Mouse (Mus musculus): ENCODE results near the gene AC131692.1.

Gene AC131692.1

GRCm38 (mm10) chr19:6094119-6094518 is at the start of gene AC131692.1:
AC131692.1 (plus strand) TSS chr19:6094419.
- no peak for DNase-seq (ENCODE audit: low spot score in 2 of 2)

DNA sequence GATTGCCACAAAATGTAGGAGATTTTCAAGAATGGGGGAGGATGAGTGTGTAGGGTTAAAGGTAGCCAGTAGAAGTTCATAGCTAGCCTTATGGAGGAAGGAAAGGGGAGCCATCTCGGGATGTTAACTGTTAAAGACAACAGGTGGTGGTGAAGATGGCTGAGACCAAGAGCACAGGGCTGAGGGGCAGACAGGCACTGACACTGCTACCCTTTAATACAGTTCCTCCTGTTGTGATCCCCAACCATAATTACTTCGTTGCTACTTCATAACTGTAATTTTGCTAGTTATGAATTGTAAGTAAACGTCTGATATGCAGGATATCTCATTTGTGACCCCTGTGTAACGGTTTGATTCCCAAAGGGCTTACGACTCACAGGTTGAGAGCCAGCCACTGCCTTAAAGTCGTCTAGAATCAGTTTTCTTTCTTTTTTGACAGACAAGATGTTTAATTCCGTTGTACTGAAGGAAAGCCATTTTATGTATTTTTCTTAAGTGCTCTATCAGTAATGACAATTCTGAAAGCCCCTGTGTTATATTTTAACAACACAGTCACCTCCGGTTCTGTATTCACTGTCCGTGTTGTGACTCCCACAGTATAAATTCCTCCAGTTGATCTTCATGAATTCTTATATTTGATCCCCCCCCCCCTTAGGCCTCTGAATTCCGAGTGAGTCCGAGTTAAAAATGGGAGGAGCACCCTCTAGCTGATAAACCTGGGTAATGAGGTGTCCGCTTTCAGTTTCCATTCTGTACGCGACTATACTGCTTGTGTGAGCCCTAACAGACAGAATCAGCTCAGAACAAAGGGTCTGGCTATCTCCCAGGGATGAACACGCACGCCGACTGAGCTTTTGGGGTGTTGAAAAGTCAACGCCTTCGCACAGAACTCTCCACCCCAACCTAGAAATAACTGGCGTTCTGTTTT is 48.6 kb upstream of the AC131692.1 start:
- no peak for DNase-seq (ENCODE audit: low spot score in 2 of 2)

DNA sequence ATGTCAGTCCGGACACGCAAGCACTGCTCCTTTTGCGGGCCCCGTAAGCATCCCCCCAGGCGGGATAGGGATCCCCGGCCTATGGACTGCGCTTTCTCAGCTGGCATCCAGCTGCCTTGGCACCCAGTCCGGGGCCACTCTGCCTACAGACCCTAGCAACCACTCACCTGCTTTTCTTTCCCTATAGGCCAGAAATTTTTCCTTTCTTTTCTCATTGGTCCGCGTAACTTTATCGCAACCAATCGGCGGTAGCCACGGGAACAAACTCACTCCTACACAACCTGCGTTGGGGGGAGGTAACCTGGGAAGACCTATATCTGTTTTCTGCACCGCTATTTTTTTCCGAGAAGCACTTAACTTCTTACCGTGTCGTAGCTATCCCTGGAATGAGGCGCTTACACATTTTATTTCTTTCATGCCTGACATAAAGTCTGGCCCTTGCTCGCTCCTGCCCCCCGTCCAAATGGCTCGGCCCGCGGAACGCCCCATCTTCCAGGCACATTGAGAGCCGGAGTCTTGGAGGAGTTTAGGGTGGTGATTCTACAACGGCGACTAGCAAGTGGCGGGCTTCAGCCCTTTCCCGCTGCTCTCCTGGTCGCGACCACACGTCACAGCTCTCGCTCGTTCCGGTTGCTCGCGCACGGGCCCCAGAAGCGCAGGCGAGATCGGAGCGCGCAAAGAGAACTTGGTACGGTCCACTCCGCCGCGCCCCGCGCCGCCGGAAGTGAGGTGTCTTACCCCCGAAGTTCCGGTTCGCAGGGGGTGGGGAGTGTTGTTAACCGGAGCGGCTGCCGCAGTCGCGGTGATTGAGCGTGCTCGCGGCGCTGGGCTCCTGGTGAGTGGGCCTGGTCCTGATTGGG is 47.7 kb upstream of the AC131692.1 start, which contains the start of gene Syvn1:
TSS of gene Syvn1 (plus strand) at position 283 of the 860 bp plus-strand sequence.
- DNase-seq (ENCODE audit: low spot score in 2 of 2), result peak; percentile 89

DNA sequence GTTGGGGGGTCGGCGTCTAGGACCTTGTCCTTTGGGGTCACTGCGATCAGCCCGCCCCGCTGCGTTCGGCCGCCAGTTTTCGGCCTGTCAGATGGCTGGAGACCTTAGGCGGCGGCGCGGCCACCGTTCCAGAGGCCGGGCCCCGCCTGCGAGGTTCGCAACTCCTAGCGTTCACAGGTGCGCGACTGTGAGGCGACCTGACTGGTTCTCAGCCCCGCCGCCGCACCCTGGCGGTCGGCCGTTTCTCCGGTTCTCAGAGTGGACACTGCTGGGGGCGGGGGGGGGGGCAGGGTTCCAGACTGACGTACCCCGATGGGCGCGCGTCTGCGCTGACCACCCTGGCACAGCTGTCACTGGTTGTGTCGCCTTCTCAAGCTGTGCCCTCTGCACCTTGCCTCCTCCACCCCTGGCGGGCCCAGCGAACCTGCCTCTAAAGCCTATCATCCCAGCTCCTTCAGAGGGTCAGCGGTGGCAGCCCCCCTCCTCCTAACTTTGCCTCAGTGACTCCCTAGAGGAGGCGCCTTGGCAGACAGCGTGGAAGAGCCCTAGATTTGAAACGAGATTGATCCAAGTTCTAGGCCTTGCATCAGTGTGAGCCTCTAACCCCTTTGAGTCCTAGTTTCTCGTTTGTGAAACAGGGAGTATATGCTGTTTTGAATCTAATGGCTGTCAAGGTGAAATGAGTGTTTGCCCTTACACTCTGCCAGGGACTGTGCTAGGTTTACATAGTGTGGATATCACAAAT is 46.9 kb upstream of the AC131692.1 start:
- DNase-seq (ENCODE audit: low spot score in 2 of 2), result no peak

GRCm38 (mm10) chr19:6047899-6048166 is 46.4 kb upstream of the AC131692.1 start:
- DNase-seq (ENCODE audit: low spot score in 2 of 2), result no peak

DNA sequence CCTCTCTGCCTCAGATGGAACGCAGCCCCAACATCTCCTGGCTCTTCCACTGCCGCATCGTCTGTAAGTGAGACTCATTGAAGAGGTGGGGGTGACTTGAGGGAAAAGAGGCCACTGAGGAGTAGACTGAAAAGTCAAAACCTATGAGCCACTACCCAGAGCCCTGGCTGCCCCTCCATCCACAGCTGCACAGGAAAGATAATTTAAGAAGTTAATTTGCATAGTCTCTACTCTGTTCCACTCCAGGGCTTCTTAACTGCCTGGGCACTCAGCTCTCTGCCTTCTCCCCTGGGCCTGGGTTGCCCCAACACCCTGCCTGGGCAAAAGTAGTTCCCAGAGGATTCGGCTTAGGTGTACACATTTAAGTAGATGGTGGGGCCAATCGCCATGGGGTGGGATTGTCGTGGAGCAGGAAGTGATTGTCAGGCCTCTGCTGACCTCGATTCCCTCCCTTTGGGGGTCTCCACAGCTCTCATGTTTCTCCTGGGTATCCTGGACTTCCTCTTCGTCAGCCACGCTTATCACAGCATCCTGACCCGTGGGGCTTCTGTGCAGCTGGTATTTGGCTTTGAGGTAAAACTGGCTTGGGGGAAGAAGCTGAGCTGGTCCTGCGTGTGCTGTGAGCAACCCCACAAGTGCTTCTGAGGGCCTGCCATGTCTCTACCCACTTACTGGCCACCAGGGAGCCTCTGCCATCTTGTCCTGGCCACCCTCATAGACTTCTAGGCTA is 45.4 kb upstream of the AC131692.1 start:
- no peak for DNase-seq (ENCODE audit: low spot score in 2 of 2)

DNA sequence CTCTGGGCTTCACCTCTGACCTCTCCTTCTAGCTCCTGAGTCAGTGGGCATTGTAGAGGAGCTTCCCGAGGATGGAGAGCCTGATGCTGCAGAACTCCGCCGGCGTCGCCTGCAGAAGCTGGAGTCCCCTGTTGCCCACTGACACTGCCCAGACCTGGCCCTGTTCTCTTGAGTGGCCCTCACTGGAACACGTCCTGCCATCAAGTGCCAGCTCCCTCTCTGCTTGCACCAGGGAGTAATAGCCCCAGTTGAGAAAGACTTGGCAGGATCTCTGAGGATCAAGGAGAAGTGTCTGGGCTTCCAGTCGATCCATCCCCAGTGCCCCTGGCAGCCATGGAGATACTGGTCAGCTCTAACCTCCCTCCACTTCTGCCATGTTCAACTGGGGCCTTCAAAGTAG is 41.7 kb upstream of the AC131692.1 start:
- peak in 1 of 2 experiments; percentile 28 for DNase-seq (ENCODE audit: low spot score in 2 of 2)

DNA sequence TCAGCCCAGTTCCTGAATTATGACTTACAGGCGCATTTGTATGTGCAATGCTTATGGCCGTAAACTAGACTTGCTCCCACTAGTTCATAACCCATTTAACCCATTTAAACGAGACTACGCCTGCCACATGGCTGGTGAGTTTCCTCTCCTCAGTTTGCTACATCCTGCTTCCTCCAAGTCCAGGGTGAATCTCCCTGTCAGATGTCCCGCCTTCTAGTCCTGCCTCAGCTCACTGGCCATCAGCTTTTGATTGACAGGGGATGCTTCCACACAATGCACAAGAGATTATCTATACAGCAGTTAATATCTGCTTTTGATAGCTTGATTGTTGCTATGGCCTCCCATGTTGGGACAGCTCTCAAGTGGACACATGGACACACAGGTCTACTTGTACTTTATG is 39.9 kb upstream of the AC131692.1 start:
- DNase-seq (ENCODE audit: low spot score in 2 of 2), result no peak

DNA sequence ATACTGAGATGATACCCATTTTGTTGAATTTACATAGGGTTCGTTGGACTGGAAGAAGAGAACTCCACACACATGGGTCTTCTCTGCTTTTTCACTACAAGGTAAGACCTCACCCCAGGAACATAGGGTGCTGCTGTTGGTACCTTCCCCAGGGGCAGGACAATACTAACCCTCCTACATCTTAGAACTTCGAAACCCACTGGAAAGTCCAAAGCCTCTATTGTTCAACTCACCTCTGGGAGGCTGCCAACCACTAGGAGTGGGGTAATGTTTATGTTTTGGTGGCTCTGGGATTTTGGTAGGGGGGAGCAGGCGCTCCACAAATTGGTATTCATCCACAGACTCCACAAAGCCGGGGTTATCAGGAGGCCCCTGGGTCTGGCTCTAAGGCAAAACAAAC is 37.5 kb upstream of the AC131692.1 start:
- no peak for DNase-seq (ENCODE audit: low spot score in 2 of 2)

GRCm38 (mm10) chr19:6057313-6058096 is 36.7 kb upstream of the AC131692.1 start, which contains the start of the genes Mrpl49 and Fau:
Mrpl49 (minus strand) TSS chr19:6057785.
Fau (plus strand) TSS chr19:6057844.
- DNase-seq (ENCODE audit: low spot score in 2 of 2), result peak; percentile 98 to 99

GRCm38 (mm10) chr19:6058513-6058912 is 35.7 kb upstream of the AC131692.1 start:
- no peak for DNase-seq (ENCODE audit: low spot score in 2 of 2)

DNA sequence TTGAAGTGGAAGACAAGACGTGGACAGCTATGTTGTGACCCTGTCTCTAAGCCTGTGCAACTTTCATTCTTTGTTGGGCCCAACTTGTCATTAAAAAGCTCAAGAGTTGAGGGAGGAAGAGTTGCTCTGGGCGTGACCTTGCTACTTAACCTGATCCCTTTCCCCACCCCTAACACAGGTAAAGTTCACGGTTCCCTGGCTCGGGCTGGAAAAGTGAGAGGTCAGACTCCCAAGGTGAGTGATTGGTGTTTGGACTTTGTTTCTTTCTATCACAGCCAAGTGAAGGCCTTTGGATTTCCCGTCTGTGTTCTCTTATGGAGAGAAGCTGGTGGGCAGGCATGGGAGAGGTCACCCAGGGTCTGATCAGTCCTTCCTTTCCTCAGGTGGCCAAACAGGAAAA is 35.3 kb upstream of the AC131692.1 start:
- DNase-seq (ENCODE audit: low spot score in 2 of 2), result no peak

DNA sequence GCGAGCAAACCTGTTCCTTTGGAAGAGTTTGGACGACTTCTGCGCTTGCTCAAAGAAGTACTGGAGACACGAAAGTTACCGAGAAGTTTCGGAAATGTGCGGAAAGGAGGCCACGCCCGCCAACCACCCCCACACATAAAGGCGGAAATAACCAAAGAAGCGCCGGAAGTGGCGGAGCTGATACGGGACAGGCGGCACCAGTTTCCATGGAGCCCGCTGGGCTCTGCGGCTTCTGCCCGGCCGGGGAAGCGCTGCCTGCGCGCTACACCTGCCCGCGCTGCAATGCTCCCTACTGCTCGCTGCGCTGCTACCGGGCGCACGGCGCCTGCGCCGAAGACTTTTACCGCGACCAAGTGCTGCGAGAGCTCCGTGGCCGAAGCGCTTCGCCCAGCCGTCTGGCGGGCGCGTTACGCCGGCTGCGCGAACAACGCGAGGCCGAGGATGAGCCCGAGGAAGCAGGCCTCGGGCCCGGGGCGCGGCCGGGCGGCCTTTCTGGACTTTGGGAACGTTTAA is 33.1 kb upstream of the AC131692.1 start, which contains the start of gene Znhit2:
TSS of gene Znhit2 (plus strand) at position 172 of the 513 bp plus-strand sequence.
- DNase-seq (ENCODE audit: low spot score in 2 of 2), result peak; percentile 91 to 95

DNA sequence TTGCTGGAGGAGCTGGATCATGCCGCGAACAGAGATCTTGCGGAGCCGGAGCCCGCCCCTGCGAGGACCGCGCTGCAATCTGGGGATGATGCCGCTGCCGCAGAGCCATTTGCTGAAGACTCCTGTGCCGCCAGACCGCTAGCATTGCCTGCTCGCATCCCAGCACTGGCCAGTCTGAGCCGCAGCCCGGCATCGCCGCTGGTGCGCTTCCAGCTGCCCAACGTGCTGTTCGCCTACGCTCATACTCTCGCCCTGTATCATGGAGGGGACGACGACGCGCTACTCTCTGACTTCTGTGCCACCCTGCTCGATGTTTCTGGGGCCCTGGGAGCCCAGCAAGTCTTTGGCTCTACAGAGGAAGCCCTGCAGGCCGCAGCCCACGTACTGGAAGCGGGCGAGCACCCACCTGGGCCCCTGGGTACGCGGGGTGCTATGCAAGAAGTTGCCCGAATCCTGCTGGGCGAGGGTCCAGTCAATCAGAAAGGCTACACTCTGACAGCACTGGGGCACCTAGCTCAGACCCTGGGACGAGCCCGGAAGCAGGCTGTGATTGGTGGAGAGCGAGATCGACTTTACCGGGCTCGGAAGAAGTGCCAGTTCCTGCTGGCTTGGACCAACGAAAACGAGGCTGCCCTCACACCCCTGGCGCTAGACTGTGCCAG is 32.4 kb upstream of the AC131692.1 start:
- DNase-seq (ENCODE audit: low spot score in 2 of 2), result no peak

DNA sequence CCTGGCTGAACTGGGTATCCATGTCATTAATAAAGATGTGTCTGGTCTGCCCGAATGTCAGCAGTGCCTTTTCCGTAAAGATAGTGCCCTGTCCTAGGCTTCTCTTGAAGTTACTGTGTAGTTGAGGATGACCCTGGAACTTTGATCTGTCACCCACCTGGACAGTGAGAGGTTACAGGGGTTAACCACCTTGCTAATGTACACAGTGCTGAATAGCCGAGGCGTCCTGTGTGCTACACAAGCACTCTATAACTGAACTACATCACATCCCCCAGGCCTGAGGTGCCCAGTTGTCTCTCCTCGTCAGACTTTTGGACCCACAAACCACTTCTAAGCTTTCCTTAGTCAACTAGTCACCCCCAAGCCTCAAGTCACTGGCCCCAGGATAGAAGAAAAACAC is 31.8 kb upstream of the AC131692.1 start:
- no peak for DNase-seq (ENCODE audit: low spot score in 2 of 2)

DNA sequence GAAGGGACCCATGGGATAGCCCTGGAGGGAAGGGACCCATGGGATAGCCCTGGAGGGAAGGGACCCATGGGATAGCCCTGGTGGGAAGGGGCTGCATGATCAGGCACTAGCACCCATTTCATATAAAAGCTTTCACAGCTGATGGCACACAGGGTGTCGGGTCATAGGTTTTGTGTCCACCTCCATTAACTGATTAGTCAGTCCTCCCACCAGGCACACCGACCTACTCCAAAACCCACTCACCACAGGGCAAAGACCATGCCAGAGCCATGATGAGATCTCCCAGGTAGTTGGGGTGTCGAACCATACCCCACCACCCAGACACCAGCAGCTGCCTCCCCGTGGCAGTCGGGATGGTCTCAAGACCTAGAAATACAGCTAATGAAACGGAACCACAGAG is 31.1 kb upstream of the AC131692.1 start:
- no peak for DNase-seq (ENCODE audit: low spot score in 2 of 2)

GRCm38 (mm10) chr19:6066571-6066970 is 27.6 kb upstream of the AC131692.1 start:
- no peak for DNase-seq (ENCODE audit: low spot score in 2 of 2)

- DNase-seq (ENCODE audit: low spot score in 2 of 2), result peak; percentile 69 to 74
These were observed 27.1 kb upstream of the AC131692.1 start for GRCm38 (mm10) chr19:6067011-6067723.
